Mouse (Mus musculus) bone marrow macrophage, adult 2 months (primary cell): ENCODE data around the gene Map3k5.

Source experiments
- CTCF ChIP-seq: IDR thresholded peaks from 2 replicates; pipeline ENCODE4 v1.5.1; 2012; ENCODE audit warnings: low read depth, mild to moderate bottlenecking, low read length, moderate library complexity
- POLR2A ChIP-seq: IDR thresholded peaks from 2 replicates; pipeline ENCODE4 v1.6.1; 2012; ENCODE audit warnings: mild to moderate bottlenecking, low read depth, low read length, borderline replicate concordance

- TF ChIP-seq CTCF, result no peak
- TF ChIP-seq POLR2A, result no peak
These were observed 88.5 kb downstream of the Map3k5 start for GRCm38 (mm10) chr10:20022608-20023340.
